Mouse (Mus musculus) C2C12 (cell line): ENCODE results near the gene Galnt17.

ENCODE experiments used
- CTCF ChIP-seq: IDR thresholded peaks from one replicate; pipeline ENCODE4 v1.5.1; 2011; ENCODE audit not compliant: control insufficient read depth, insufficient read depth, insufficient read length
- MAX ChIP-seq: IDR thresholded peaks from one replicate; pipeline ENCODE4 v1.6.1; 2011; ENCODE audit warnings: mild to moderate bottlenecking, control low read depth
- MYOD1 ChIP-seq: IDR thresholded peaks from one replicate; pipeline ENCODE4 v1.6.1; 2011; ENCODE audit warnings: low read depth; ENCODE audit not compliant: control insufficient read depth, insufficient read length

DNA sequence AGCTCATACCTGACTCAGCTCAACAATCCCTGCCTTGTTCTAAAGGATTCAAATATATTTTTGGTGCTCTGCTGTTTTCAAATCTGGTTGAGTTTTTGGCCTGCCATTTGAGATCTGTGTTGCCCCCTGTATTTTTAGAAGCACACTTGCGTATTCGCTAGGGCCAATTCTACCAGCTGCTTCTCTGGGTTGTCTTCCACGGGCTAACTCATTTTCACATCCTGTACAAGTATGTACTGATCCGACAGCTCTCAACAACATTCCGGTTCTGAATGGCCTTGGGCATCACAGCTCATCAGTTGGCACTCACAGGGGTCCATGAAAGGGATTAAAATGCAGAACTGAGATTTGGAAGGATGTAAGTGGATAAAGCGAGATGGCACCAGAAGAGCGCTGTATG is 382.6 kb downstream of the Galnt17 start:
- TF ChIP-seq CTCF (no peak), MAX (no peak), MYOD1 (no peak)
